Mouse (Mus musculus) hindbrain, embryonic 11.5 days (tissue): Measurements from ENCODE around the gene Osbpl10. TPM values are rescaled to one million over a fixed set of nuclear protein-coding genes. Genes with fewer than 3 reads are reported as not detected.

ENCODE experiments used
- ATAC-seq: fragments of 200-750 bp; cut with Nextera tagmentation; 2 replicates; pipeline ENCODE4 v1.8.0; 2017; ENCODE audit warnings: mild to moderate bottlenecking, moderate TSS enrichment, moderate library complexity; ENCODE audit not compliant: low FRiP score
- DNase-seq: peaks from one replicate; pipeline ENCODE4 v3.0.0-alpha.2; 2015; ENCODE audit warnings: low spot score
- H3K27ac ChIP-seq: fragments of 300-500 bp; sonication (generic); 2 replicates; pipeline ENCODE4 v1.5.1; 2014; ENCODE audit warnings: mild to moderate bottlenecking, low read depth, low read length
- H3K27me3 ChIP-seq: fragments of 300-500 bp; sonication (generic); 2 replicates; pipeline ENCODE4 v1.6.1; 2014; ENCODE audit warnings: mild to moderate bottlenecking, low read length, moderate library complexity, mixed read lengths; ENCODE audit not compliant: control insufficient read depth, insufficient read depth
- H3K36me3 ChIP-seq: fragments of 300-500 bp; sonication (generic); 2 replicates; pipeline ENCODE4 v1.6.1; 2014; ENCODE audit warnings: mild to moderate bottlenecking, low read length, moderate library complexity, mixed read lengths; ENCODE audit not compliant: control insufficient read depth, insufficient read depth
- H3K4me1 ChIP-seq: fragments of 300-500 bp; sonication (generic); replicated peaks from 2 replicates; pipeline ENCODE4 v1.6.1; 2014; ENCODE audit warnings: low read length, mixed read lengths; ENCODE audit not compliant: control insufficient read depth, insufficient read depth
- H3K4me2 ChIP-seq: fragments of 300-500 bp; sonication (generic); replicated peaks from 2 replicates; pipeline ENCODE4 v1.6.1; 2014; ENCODE audit warnings: mild to moderate bottlenecking, low read depth, low read length
- H3K4me3 ChIP-seq: fragments of 300-500 bp; sonication (generic); 2 replicates; pipeline ENCODE4 v1.5.1; 2014; ENCODE audit warnings: low read depth, low read length
- H3K9ac ChIP-seq: fragments of 300-500 bp; sonication (generic); 2 replicates; pipeline ENCODE4 v1.6.1; 2014; ENCODE audit warnings: low read depth, low read length
- H3K9me3 ChIP-seq: fragments of 300-500 bp; sonication (generic); 2 replicates; pipeline ENCODE4 v1.6.1; 2016; ENCODE audit warnings: low read length; ENCODE audit not compliant: control insufficient read depth
- WGBS: fragments of 180-500 bp; shearing (Covaris S2); extraction: QIAGEN DNeasy Blood & Tissue Kit; methylation state at CpG from one replicate; pipeline ENCODE4 v1.1.7; 2014; 5-methylcytosine and 5-hydroxymethylcytosine counted together
- polyA plus RNA-seq: library from polyadenylated mRNA; unstranded; fragments of >200 nt; fragmentation: Nextera tagmentation; extraction: Ambion mirVana; gene quantifications from 2 replicates; pipeline ENCODE4 v1.2.1, GENCODE M21; 2014

The Osbpl10 gene
- polyA plus RNA-seq, 1 experiment from 2014 or later, result 1.1 TPM

DNA sequence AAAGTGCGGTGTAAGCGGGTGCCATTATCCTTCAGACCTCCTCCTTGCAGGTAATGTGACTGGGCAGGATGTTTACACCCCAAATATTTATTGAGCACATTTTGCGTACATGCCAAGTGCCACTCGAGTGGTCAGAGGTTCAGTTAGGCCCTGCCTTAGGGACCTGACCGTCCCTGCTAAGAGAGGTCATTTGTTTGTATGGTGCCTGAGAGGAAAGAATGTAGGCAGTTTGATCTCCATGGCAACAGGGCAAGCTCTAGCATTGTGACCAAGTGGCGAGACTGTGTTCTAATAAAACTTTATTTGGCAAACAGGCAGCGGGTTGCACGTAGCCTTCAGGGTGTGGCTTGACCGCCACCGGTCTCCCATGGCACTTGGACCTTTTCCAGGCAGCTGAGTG lies 12.1 kb downstream of the Osbpl10 start:
- ATAC-seq (no peak), DNase-seq (no peak)
- Histone ChIP-seq H3K36me3 (no peaks in the 10 kb centered on the region), H3K4me1 (no peaks in the 10 kb centered on the region), H3K9ac (no peak overlapping the region), H3K9me3 (no peaks in the 10 kb centered on the region), H3K27me3 (no peaks in the 10 kb centered on the region), H3K27ac (no peak overlapping the region), H3K4me3 (no peak overlapping the region), H3K4me2 (no peak overlapping the region)
- 82% methylated on average over 10 of the region's 10 CpGs for WGBS

DNA sequence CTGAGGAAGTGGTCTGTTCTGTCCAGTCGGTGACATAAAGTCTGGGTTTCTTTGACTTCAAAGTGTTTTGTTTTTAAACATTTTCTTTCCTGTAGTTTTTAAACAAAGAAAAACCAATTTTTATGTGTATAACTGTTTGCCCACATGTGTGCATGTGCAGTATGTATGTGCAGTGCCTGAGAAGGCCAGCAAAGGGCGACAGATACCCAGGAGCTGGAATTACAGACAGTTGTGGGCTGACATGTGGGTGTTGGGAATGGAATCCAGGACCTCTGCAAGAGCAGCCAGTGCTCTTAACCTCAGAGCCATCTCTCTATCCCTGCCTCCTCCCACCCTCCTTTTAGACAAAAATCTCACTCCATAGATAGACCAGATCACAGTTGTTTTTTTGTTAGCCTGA lies 14.2 kb downstream of the Osbpl10 start:
- H3K36me3 ChIP-seq, result no peaks in the 10 kb centered on the region
- no peaks in the 10 kb centered on the region for H3K9me3 ChIP-seq
- 88% methylated on average over 2 of the region's 2 CpGs for WGBS
- no peak overlapping the region for H3K9ac ChIP-seq
- H3K4me3 ChIP-seq, result no peak overlapping the region
- ATAC-seq, result no peak
- no peaks in the 10 kb centered on the region for H3K27me3 ChIP-seq
- no peaks in the 10 kb centered on the region for H3K4me1 ChIP-seq
- no peak overlapping the region for H3K4me2 ChIP-seq
- no peak for DNase-seq
- H3K27ac ChIP-seq, result no peak overlapping the region

DNA sequence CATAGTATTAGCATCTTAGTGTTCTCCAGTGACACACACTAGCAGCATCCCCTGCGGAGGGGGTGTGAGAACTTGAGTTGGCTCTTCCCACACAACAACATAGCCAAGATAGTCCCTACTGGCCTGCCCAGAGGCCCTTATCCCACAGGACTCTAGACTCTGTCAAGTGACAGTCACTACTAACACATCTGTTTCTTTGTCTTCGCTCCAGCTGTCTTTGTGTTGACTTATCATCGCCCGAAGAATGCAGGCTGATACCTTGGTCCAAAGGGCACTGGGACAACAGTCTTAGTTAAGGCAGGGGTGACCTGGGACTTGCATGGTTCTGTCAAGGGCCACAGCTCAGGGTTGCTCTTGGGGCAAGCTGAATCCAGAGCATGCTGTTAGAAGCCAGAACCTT lies 16.9 kb downstream of the Osbpl10 start:
- ATAC-seq, result no peak
- 89% methylated on average over 4 of the region's 4 CpGs for WGBS

GRCm38 (mm10) chr9:114995716-114996115 lies 17.3 kb downstream of the Osbpl10 start:
- Histone ChIP-seq H3K27ac (no peak overlapping the region), H3K36me3 (no peaks in the 10 kb centered on the region), H3K9me3 (no peaks in the 10 kb centered on the region), H3K9ac (no peak overlapping the region), H3K4me2 (no peak overlapping the region), H3K4me1 (no peaks in the 10 kb centered on the region), H3K27me3 (no peaks in the 10 kb centered on the region), H3K4me3 (no peak overlapping the region)
- 90% methylated on average over 4 of the region's 4 CpGs for WGBS
- DNase-seq, result no peak
- ATAC-seq, result no peak

More for the DNA sequence above, 16.9 kb downstream of the Osbpl10 start:
- no peaks in the 10 kb centered on the region for H3K9me3 ChIP-seq
- H3K4me3 ChIP-seq, result no peak overlapping the region
- H3K27ac ChIP-seq, result no peak overlapping the region
- H3K4me2 ChIP-seq, result no peak overlapping the region
- no peak overlapping the region for H3K9ac ChIP-seq
- no peaks in the 10 kb centered on the region for H3K36me3 ChIP-seq
- DNase-seq, result no peak
- no peaks in the 10 kb centered on the region for H3K27me3 ChIP-seq
- H3K4me1 ChIP-seq, result no peaks in the 10 kb centered on the region

- H3K4me3 ChIP-seq, result no peak overlapping the region
Observed at GRCm38 (mm10) chr9:114996489-114996888, 18.1 kb downstream of the Osbpl10 start.

GRCm38 (mm10) chr9:114999010-114999770 lies 20.8 kb downstream of the Osbpl10 start:
- H3K4me2 ChIP-seq, result no peak overlapping the region
- ATAC-seq (no peak), DNase-seq (no peak)
- H3K36me3 ChIP-seq, result no peaks in the 10 kb centered on the region
- no peaks in the 10 kb centered on the region for H3K27me3 ChIP-seq
- no peaks in the 10 kb centered on the region for H3K4me1 ChIP-seq
- no peaks in the 10 kb centered on the region for H3K9me3 ChIP-seq
- H3K4me3 ChIP-seq, result no peak overlapping the region
- H3K9ac ChIP-seq, result no peak overlapping the region
- 88% methylated on average over 6 of the region's 6 CpGs for WGBS
- H3K27ac ChIP-seq, result no peak overlapping the region

More at GRCm38 (mm10) chr9:114996489-114996888, 18.1 kb downstream of the Osbpl10 start:
- no peak overlapping the region for H3K27ac ChIP-seq
- DNase-seq (no peak), ATAC-seq (no peak)
- H3K9me3 ChIP-seq, result no peaks in the 10 kb centered on the region
- H3K9ac ChIP-seq, result no peak overlapping the region
- H3K4me1 ChIP-seq, result no peaks in the 10 kb centered on the region
- no peak overlapping the region for H3K4me2 ChIP-seq
- H3K36me3 ChIP-seq, result no peaks in the 10 kb centered on the region
- no peaks in the 10 kb centered on the region for H3K27me3 ChIP-seq
- WGBS, result 94% methylated on average over 6 of the region's 6 CpGs

GRCm38 (mm10) chr9:114999771-115000146 lies 21.4 kb downstream of the Osbpl10 start:
- Histone ChIP-seq H3K4me3 (no peak overlapping the region), H3K4me1 (no peaks in the 10 kb centered on the region), H3K27me3 (no peaks in the 10 kb centered on the region), H3K9me3 (no peaks in the 10 kb centered on the region), H3K36me3 (no peaks in the 10 kb centered on the region), H3K4me2 (no peak overlapping the region), H3K27ac (no peak overlapping the region), H3K9ac (no peak overlapping the region)
- DNase-seq, result no peak
- ATAC-seq, result no peak
- 74% methylated on average over 5 of the region's 5 CpGs for WGBS

DNA sequence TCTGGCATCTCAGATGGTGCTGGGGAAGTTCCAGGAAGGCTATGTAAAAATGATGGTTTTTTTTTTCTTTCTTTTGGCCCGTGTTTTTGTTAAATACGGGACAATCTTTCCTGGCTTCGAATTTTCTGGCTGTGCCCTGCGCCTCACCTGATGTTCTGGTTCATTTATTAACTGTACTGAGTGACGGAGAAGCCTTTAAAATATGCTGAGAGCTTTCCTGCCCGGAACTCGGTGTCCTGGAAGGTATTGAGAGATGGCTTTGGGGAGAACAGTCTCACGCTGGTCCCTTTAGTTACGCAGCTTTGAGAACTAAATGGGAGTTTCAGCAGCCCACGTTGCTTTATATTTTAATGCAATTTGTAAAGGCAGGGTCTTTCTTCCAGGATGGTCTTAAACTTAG lies 27.1 kb downstream of the Osbpl10 start:
- Histone ChIP-seq H3K4me3 (no peak overlapping the region), H3K4me1 (no peaks in the 10 kb centered on the region), H3K9me3 (no peaks in the 10 kb centered on the region), H3K27me3 (no peaks in the 10 kb centered on the region), H3K36me3 (no peaks in the 10 kb centered on the region), H3K9ac (no peak overlapping the region), H3K4me2 (no peak overlapping the region), H3K27ac (no peak overlapping the region)
- DNase-seq (no peak), ATAC-seq (no peak)
- 77% methylated on average over 10 of the region's 10 CpGs for WGBS

- Histone ChIP-seq H3K27ac (no peak overlapping the region), H3K9ac (no peak overlapping the region), H3K4me3 (no peak overlapping the region), H3K4me2 (no peak overlapping the region), H3K9me3 (no peaks in the 10 kb centered on the region), H3K36me3 (no peaks in the 10 kb centered on the region), H3K27me3 (no peaks in the 10 kb centered on the region), H3K4me1 (no peaks in the 10 kb centered on the region)
- no peak for DNase-seq
- ATAC-seq, result no peak
- 85% methylated on average over 6 of the region's 6 CpGs for WGBS
Observed at GRCm38 (mm10) chr9:115007776-115008175, 29.4 kb downstream of the Osbpl10 start.
